Mouse (Mus musculus): ENCODE data around the gene Plpp3.

DNA sequence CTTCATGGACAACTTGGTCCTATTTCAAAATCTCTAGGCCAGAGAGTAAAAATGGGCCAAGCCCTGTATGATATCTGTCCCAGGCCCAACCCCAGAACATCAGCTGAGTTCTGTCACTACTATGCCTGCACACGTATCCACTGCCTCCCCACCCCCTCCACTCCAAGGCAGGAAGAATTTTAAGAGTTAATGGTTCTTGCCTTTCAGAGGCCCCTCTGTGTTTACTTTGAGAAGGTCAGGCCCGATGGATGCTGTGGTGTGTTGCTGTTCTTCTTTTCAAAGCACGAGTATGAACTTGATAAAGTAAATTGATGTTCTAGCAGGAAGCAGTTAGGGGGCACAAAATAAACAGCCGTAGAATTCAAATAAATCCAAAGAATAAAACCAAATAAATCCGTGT is 35.5 kb downstream of the Plpp3 start:
- no peak for TF ChIP-seq POLR2A (IDR thresholded peaks at IDR 0.05; ENCODE audit: borderline replicate concordance, extremely low read depth, insufficient read depth, insufficient read length, poor library complexity, severe bottlenecking)
- TF ChIP-seq CTCF (IDR thresholded peaks at IDR 0.05; ENCODE audit: borderline replicate concordance, extremely low read depth, insufficient read depth, insufficient read length): no peak

Data from brain, embryonic 14.5 days (tissue).